Mouse (Mus musculus) heart, embryonic 10.5 days (tissue): ENCODE results near the gene Pphln1. TPM values are rescaled to one million over a fixed set of nuclear protein-coding genes. Genes with fewer than 3 reads are reported as not detected.

Source experiments
- DNase-seq: peaks from one replicate; pipeline ENCODE4 v3.0.0-alpha.2; 2017; ENCODE audit warnings: low spot score
- H3K27ac ChIP-seq: fragments of 300-500 bp; sonication (generic); 2 replicates; pipeline ENCODE4 v1.5.1; 2016; ENCODE audit warnings: mild to moderate bottlenecking
- H3K27me3 ChIP-seq: fragments of 300-500 bp; sonication (generic); 2 replicates; pipeline ENCODE4 v1.6.1; 2016; ENCODE audit warnings: mild to moderate bottlenecking; ENCODE audit not compliant: poor library complexity, insufficient read depth, severe bottlenecking
- H3K36me3 ChIP-seq: fragments of 300-500 bp; sonication (generic); 2 replicates; pipeline ENCODE4 v1.6.1; 2016; ENCODE audit warnings: mild to moderate bottlenecking, moderate library complexity
- H3K4me1 ChIP-seq: fragments of 300-500 bp; sonication (generic); 2 replicates; pipeline ENCODE4 v1.6.1; 2016; ENCODE audit warnings: mild to moderate bottlenecking
- H3K4me3 ChIP-seq: fragments of 300-500 bp; sonication (generic); 2 replicates; pipeline ENCODE4 v1.5.1; 2016; ENCODE audit warnings: mild to moderate bottlenecking, moderate library complexity
- H3K9me3 ChIP-seq: fragments of 300-500 bp; sonication (generic); 2 replicates; pipeline ENCODE4 v1.6.1; 2016; ENCODE audit warnings: mild to moderate bottlenecking, moderate library complexity
- WGBS: fragments of 180-500 bp; shearing (Covaris S2); methylation state at CpG from one replicate; pipeline ENCODE4 v1.1.7; 2016; 5-methylcytosine and 5-hydroxymethylcytosine counted together
- polyA plus RNA-seq: library from polyadenylated mRNA; unstranded; fragments of >200 nt; fragmentation: Nextera tagmentation; extraction: Ambion mirVana; gene quantifications from 2 replicates; pipeline ENCODE4 v1.2.1, GENCODE M21; 2016

Gene Pphln1
- polyA plus RNA-seq, 1 experiment from 2014 or later = 64.8 TPM

- 71% methylated on average over 3 of the region's 3 CpGs for WGBS
- Histone ChIP-seq H3K4me3 (no peak overlapping the region), H3K4me1 (peaks cover 10% of the 10 kb centered on the region), H3K27me3 (no peaks in the 10 kb centered on the region), H3K27ac (no peak overlapping the region), H3K9me3 (no peaks in the 10 kb centered on the region), H3K36me3 (peaks cover 32% of the 10 kb centered on the region)
- no peak for DNase-seq
These were observed 50.7 kb downstream of the Pphln1 start for GRCm38 (mm10) chr15:93448862-93449261.

DNA sequence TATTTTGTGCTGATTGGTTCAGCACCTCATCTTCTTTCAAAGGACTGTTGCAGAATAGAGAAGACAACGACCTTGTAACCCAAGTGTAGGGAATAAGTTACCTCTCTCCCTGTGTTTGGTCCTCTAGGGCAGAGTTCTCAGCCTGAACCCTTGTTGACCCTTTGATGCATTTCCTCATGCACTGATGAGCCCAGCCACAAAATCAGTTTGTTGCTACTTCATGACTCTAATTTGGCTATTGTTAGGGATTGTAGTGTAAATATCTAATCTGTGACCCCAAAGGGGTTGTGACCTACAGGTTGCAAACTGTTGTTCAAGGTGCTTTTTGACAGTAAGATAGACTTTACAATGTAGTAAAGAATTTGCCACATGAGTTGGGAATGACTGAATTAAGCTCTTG is 55.1 kb downstream of the Pphln1 start:
- Histone ChIP-seq H3K27me3 (no peaks in the 10 kb centered on the region), H3K9me3 (no peaks in the 10 kb centered on the region), H3K36me3 (peaks cover 15% of the 10 kb centered on the region), H3K27ac (no peak overlapping the region), H3K4me3 (no peak overlapping the region), H3K4me1 (peaks cover 12% of the 10 kb centered on the region)
- DNase-seq = no peak
- WGBS = 83% methylated on average over 1 of the region's 1 CpGs

GRCm38 (mm10) chr15:93456005-93456404 is 57.9 kb downstream of the Pphln1 start:
- no peaks in the 10 kb centered on the region for H3K9me3 ChIP-seq
- DNase-seq = no peak
- no peak overlapping the region for H3K4me3 ChIP-seq
- H3K27ac ChIP-seq = no peak overlapping the region
- H3K36me3 ChIP-seq = peaks cover 20% of the 10 kb centered on the region; the same call in 1 of the 2 replicates
- H3K4me1 ChIP-seq = peaks cover 5% of the 10 kb centered on the region; the same call in 1 of the 2 replicates
- H3K27me3 ChIP-seq = no peaks in the 10 kb centered on the region

GRCm38 (mm10) chr15:93459422-93459821 is 61.3 kb downstream of the Pphln1 start:
- Histone ChIP-seq H3K36me3 (peaks cover 18% of the 10 kb centered on the region; the same call in 1 of the 2 replicates), H3K9me3 (no peaks in the 10 kb centered on the region), H3K27ac (no peak overlapping the region), H3K4me1 (no peaks in the 10 kb centered on the region), H3K4me3 (no peak overlapping the region), H3K27me3 (no peaks in the 10 kb centered on the region)
- DNase-seq = no peak
- 81% methylated on average over 5 of the region's 5 CpGs for WGBS

DNA sequence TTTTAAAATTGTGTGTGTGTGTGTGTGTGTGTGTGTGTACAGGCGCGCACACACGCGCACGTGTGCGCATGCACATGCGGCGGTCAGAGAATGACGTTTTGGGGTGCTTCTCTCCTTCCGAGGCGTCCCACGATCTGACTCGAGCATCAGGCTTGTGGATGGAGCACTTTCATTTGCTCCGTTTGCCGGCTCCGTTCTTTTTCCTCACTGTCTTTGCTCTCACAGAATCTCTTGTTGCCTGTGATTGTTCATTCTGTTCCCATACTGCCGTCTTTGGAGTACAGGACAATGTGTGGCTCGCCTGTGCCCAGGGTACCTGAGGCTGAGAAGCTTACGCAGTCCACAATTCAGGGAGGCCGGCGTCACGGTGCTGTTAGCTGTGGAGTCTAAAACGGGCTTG is 62.9 kb downstream of the Pphln1 start:
- no peaks in the 10 kb centered on the region for H3K27me3 ChIP-seq
- no peak overlapping the region for H3K4me3 ChIP-seq
- WGBS = 93% methylated on average over 23 of the region's 23 CpGs
- H3K36me3 ChIP-seq = peaks cover 30% of the 10 kb centered on the region
- no peaks in the 10 kb centered on the region for H3K9me3 ChIP-seq
- H3K27ac ChIP-seq = no peak overlapping the region
- H3K4me1 ChIP-seq = no peaks in the 10 kb centered on the region
- no peak for DNase-seq

DNA sequence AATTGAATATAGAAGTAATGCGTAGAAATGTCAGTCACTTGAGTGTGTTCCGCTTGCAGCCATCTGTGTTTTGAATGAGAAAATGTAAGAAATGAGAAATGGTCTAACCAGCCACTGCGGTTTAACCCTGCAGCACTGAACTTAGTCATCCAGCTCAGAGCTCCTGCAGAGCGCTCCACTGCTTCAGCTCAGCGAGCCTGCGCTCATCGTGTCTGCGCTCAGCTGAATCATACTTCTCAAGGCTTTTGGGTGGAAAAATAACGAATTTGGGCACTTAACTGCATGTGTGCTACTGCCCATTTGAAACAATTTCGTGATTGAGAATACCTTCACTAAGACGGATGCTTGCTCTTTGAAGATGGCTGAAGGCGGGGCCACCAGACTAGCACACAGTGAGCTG is 73.5 kb downstream of the Pphln1 start:
- Histone ChIP-seq H3K9me3 (no peaks in the 10 kb centered on the region), H3K4me1 (peaks cover 23% of the 10 kb centered on the region), H3K27ac (no peak overlapping the region), H3K36me3 (peaks cover 4% of the 10 kb centered on the region; the same call in 1 of the 2 replicates), H3K27me3 (no peaks in the 10 kb centered on the region), H3K4me3 (no peak overlapping the region)
- WGBS = 86% methylated on average over 12 of the region's 12 CpGs
- no peak for DNase-seq

GRCm38 (mm10) chr15:93472089-93472488 is 73.9 kb downstream of the Pphln1 start:
- Histone ChIP-seq H3K9me3 (no peaks in the 10 kb centered on the region), H3K4me3 (no peak overlapping the region), H3K27me3 (no peaks in the 10 kb centered on the region), H3K4me1 (peaks cover 23% of the 10 kb centered on the region), H3K36me3 (peaks cover 2% of the 10 kb centered on the region; the same call in 1 of the 2 replicates), H3K27ac (no peak overlapping the region)
- 77% methylated on average over 1 of the region's 1 CpGs for WGBS
- DNase-seq = no peak

- H3K27me3 ChIP-seq = no peaks in the 10 kb centered on the region
- H3K36me3 ChIP-seq = no peaks in the 10 kb centered on the region
- 57% methylated on average over 3 of the region's 3 CpGs for WGBS
- no peaks in the 10 kb centered on the region for H3K9me3 ChIP-seq
- no peak for DNase-seq
- no peak overlapping the region for H3K4me3 ChIP-seq
- H3K27ac ChIP-seq = no peak overlapping the region
- H3K4me1 ChIP-seq = peaks cover 23% of the 10 kb centered on the region
These were observed 76.1 kb downstream of the Pphln1 start for GRCm38 (mm10) chr15:93474277-93474676.

DNA sequence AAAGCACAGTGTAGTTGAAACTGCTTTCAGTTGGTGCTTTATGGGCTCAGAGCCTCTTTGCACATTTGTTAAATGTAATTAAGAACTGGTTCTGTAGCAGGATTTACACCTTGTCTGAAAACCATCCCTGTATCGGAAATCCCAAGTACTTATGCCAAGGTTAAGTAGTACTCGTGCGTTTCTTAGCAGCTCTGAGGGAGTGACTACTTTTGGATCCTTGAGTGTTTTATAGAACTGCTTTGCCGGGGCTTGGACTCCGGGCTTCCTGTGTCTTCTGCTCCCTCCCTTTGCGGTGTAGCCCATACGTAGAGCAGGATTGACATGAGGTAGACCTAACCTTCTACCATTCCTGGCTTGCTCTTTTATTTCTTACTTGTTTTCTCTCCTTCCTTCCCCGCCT is 77.5 kb downstream of the Pphln1 start:
- H3K4me1 ChIP-seq = peaks cover 23% of the 10 kb centered on the region
- no peaks in the 10 kb centered on the region for H3K27me3 ChIP-seq
- H3K9me3 ChIP-seq = no peaks in the 10 kb centered on the region
- H3K36me3 ChIP-seq = no peaks in the 10 kb centered on the region
- H3K4me3 ChIP-seq = no peak overlapping the region
- WGBS = 78% methylated on average over 8 of the region's 8 CpGs
- no peak for DNase-seq
- no peak overlapping the region for H3K27ac ChIP-seq

GRCm38 (mm10) chr15:93477729-93478128 is 79.6 kb downstream of the Pphln1 start:
- 83% methylated on average over 4 of the region's 4 CpGs for WGBS
- Histone ChIP-seq H3K4me1 (peaks cover 12% of the 10 kb centered on the region), H3K27me3 (no peaks in the 10 kb centered on the region), H3K9me3 (no peaks in the 10 kb centered on the region), H3K4me3 (no peak overlapping the region), H3K27ac (no peak overlapping the region), H3K36me3 (no peaks in the 10 kb centered on the region)
- DNase-seq = no peak

- WGBS = 81% methylated on average over 3 of the region's 3 CpGs
- DNase-seq = no peak
- Histone ChIP-seq H3K27ac (no peak overlapping the region), H3K9me3 (no peaks in the 10 kb centered on the region), H3K27me3 (no peaks in the 10 kb centered on the region), H3K36me3 (no peaks in the 10 kb centered on the region), H3K4me3 (no peak overlapping the region), H3K4me1 (peaks cover 11% of the 10 kb centered on the region)
These were observed 80.5 kb downstream of the Pphln1 start for GRCm38 (mm10) chr15:93478676-93479075.

DNA sequence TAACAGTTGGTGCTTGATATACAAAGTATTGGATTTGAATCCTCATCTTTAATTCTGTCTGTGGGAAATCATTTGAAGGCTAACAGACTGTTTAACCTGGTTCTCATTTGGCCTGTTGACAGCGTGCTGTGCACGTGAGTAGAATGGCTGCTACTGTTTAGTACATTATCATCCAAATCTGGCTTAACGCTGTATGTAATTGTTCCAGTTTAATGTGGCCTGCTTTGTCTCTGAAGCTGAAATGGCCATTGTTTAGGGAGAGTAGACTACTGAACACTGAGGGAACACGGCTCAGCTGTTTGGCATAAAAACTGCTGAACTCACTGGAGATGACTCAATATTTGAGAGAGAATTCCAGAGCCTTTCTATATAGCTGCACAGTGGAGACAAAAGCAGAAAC is 81.3 kb downstream of the Pphln1 start:
- WGBS = 83% methylated on average over 4 of the region's 4 CpGs
- DNase-seq = no peak
- H3K27ac ChIP-seq = no peak overlapping the region
- no peaks in the 10 kb centered on the region for H3K9me3 ChIP-seq
- peaks cover 7% of the 10 kb centered on the region for H3K4me1 ChIP-seq
- no peak overlapping the region for H3K4me3 ChIP-seq
- no peaks in the 10 kb centered on the region for H3K27me3 ChIP-seq
- H3K36me3 ChIP-seq = no peaks in the 10 kb centered on the region

DNA sequence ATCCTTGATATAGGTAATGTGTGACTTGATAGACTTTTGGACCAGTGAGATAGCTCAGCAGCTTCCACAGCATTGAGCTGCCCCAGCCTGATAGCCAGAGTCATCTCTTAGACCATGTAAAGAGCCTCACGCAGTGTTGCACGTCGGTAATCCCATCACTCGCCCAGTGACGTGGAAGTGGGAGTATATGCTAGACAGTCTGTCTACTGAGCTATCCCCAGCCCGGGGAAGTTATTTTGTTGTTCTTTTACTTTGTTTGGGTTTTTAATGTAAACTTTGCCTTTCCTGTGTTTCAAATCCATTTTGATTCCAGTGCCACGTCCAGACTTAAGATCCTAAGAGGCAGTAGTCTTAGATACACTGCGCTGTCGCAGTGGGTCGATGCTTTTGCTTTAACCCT is 83.0 kb downstream of the Pphln1 start:
- no peaks in the 10 kb centered on the region for H3K27me3 ChIP-seq
- 88% methylated on average over 10 of the region's 10 CpGs for WGBS

DNA sequence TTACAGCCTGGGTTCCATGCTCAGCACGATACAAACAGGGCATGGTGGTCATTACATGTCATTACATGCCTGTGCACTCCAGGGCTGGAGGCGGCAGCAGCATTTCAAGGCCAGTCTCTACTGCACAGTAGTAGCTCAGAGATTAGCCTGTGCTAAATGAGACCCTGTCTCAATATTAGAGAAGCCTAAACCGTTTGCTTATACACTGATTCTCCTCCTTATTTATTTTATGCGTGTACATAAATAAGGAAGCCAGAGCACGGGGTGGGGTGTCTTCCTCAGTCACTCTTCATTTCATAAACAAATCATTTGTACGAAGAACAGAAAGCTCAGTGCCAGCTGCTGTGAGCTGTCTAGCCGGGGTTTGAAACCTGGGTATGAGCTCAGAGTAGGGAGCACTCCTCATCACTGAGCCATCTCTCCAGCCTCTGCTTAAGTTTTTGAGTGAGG is 86.1 kb downstream of the Pphln1 start:
- 84% methylated on average over 7 of the region's 7 CpGs for WGBS
- DNase-seq = no peak
- no peak overlapping the region for H3K27ac ChIP-seq

More for the DNA sequence above, 83.0 kb downstream of the Pphln1 start:
- H3K4me1 ChIP-seq = no peaks in the 10 kb centered on the region
- H3K36me3 ChIP-seq = no peaks in the 10 kb centered on the region
- H3K9me3 ChIP-seq = no peaks in the 10 kb centered on the region
- no peak overlapping the region for H3K4me3 ChIP-seq
- no peak for DNase-seq
- H3K27ac ChIP-seq = no peak overlapping the region

More for the DNA sequence above, 86.1 kb downstream of the Pphln1 start:
- Histone ChIP-seq H3K27me3 (no peaks in the 10 kb centered on the region), H3K4me1 (no peaks in the 10 kb centered on the region), H3K4me3 (no peak overlapping the region), H3K36me3 (peaks cover 9% of the 10 kb centered on the region; the same call in 1 of the 2 replicates), H3K9me3 (no peaks in the 10 kb centered on the region)
